22 mouse cellular contexts compared by ENCODE assay signal in the genomic region with DNA sequence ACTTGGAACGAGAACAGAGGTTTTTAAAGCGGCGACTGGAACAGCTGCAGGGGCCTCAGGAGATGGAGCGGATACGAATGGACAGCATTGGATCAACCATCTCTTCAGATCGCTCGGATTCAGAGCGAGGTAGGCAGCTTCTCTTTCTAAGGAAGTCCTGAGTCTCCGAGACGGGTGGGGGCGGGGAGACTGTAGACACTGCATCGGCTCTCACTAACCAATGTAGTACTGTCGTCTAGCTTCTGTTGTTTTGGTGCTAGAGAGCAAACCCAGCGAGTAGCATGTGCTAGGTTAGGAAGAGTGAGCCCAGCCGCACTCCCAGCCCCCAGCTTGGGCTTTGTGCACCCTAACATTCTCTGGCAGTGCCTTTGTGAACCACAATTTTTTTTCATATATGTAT. TPM values are rescaled to one million over a fixed set of nuclear protein-coding genes. Genes with fewer than 3 reads are reported as not detected.
A peak's percentile ranks its signal among the peaks of the same experiment; 100 is the strongest.
DNase-seq lines count a peak whose midpoint lies in the region; ATAC-seq lines count a peak whose summit lies in the region.
"Had no signal": no experiment of that assay in that cellular context is flagged by ENCODE, and none has a peak within 500 bp of the region (broad histone marks: within the 10 kb centered on the region; RNA-seq: fewer than 3 reads in every experiment).

No protein-coding gene starts in this region.

- H3K36me3 ChIP-seq in heart, embryonic 11.5 days (ENCODE audit: control insufficient read depth, insufficient read depth, low read length): 0 out of 2 replicates have a peak, but pooled peaks cover 9% of the 10 kb centered on the region
- H3K36me3 ChIP-seq in limb, embryonic 12.5 days: peaks cover 39% of the 10 kb centered on the region
- peaks cover 44% of the 10 kb centered on the region for H3K36me3 ChIP-seq in limb, embryonic 10.5 days
- peaks cover 13% of the 10 kb centered on the region for H3K36me3 ChIP-seq in stomach, embryonic 14.5 days (ENCODE audit: control insufficient read depth, insufficient read depth, low read length)

- no peak overlapping the region for H3K27ac ChIP-seq in heart, embryonic 11.5 days (ENCODE audit: low read depth, low read length)
- peak overlapping the region; percentile 26; the same call in 1 of the 2 replicates for H3K27ac ChIP-seq in limb, embryonic 12.5 days
- no peak overlapping the region for H3K27ac ChIP-seq in limb, embryonic 10.5 days
- 0 out of 2 replicates have a peak overlapping the region, but pooled peaks have one; percentile 30 for H3K27ac ChIP-seq in stomach, embryonic 14.5 days (ENCODE audit: low read length)
- H3K27ac ChIP-seq: embryonic facial prominence, embryonic 13.5 days; liver, embryonic 13.5 days; midbrain, embryonic 10.5 days had no signal

- 73% methylated on average over 15 of the region's 15 CpGs for WGBS in heart, embryonic 11.5 days (ENCODE audit: insufficient replicate concordance)
- 82% methylated on average over 15 of the region's 15 CpGs for WGBS in limb, embryonic 12.5 days
- 83% methylated on average over 15 of the region's 15 CpGs for WGBS in limb, embryonic 10.5 days
- WGBS in stomach, embryonic 14.5 days: 76% methylated on average over 15 of the region's 15 CpGs

- no peak overlapping the region for H3K4me3 ChIP-seq in heart, embryonic 11.5 days (ENCODE audit: low read depth, low read length)
- H3K4me3 ChIP-seq in limb, embryonic 12.5 days (replicated peaks): no peak overlapping the region
- H3K4me3 ChIP-seq in limb, embryonic 10.5 days: no peak overlapping the region
- no peak overlapping the region for H3K4me3 ChIP-seq in stomach, embryonic 14.5 days (ENCODE audit: low read depth, low read length)
- H3K4me3 ChIP-seq: embryonic facial prominence, embryonic 13.5 days; liver, embryonic 13.5 days; midbrain, embryonic 10.5 days had no signal

- H3K9ac ChIP-seq in heart, embryonic 11.5 days (ENCODE audit: low read depth, low read length): 0 out of 2 replicates have a peak overlapping the region, but pooled peaks have one; percentile 16
- H3K9ac ChIP-seq in limb, embryonic 12.5 days (replicated peaks): no peak overlapping the region
- no peak overlapping the region for H3K9ac ChIP-seq in stomach, embryonic 14.5 days (replicated peaks; ENCODE audit: low read depth, low read length)
- H3K9ac ChIP-seq: embryonic facial prominence, embryonic 13.5 days; liver, embryonic 13.5 days had no signal

- no peak for DNase-seq in cerebellum, adult 9-11 months
- DNase-seq in heart, adult 18-20 months: no peak
- DNase-seq in limb, embryonic 10.5 days (ENCODE audit: low spot score): no peak
- no peak for DNase-seq in B cell, adult 2 months

- H3K4me2 ChIP-seq in heart, embryonic 11.5 days: no peak overlapping the region
- H3K4me2 ChIP-seq in limb, embryonic 12.5 days: no peak overlapping the region
- H3K4me2 ChIP-seq in stomach, embryonic 14.5 days (replicated peaks; ENCODE audit: low read depth, low read length): no peak overlapping the region
- H3K4me2 ChIP-seq: embryonic facial prominence, embryonic 13.5 days; liver, embryonic 13.5 days had no signal

- no peaks in the 10 kb centered on the region for H3K27me3 ChIP-seq in heart, embryonic 11.5 days (ENCODE audit: control insufficient read depth, insufficient read depth, low read length)
- H3K27me3 ChIP-seq in limb, embryonic 12.5 days: no peaks in the 10 kb centered on the region
- no peaks in the 10 kb centered on the region for H3K27me3 ChIP-seq in limb, embryonic 10.5 days (ENCODE audit: low read depth, poor library complexity, severe bottlenecking)
- no peaks in the 10 kb centered on the region for H3K27me3 ChIP-seq in stomach, embryonic 14.5 days (ENCODE audit: control insufficient read depth, insufficient read depth, low read length)
- H3K27me3 ChIP-seq: CH12.LX; embryonic facial prominence, embryonic 13.5 days; liver, embryonic 13.5 days had no signal

- H3K9me3 ChIP-seq in heart, embryonic 11.5 days (replicated peaks; ENCODE audit: control insufficient read depth, low read length): no peaks in the 10 kb centered on the region
- H3K9me3 ChIP-seq in limb, embryonic 12.5 days: no peaks in the 10 kb centered on the region
- H3K9me3 ChIP-seq in limb, embryonic 10.5 days (replicated peaks): no peaks in the 10 kb centered on the region
- no peaks in the 10 kb centered on the region for H3K9me3 ChIP-seq in stomach, embryonic 14.5 days (ENCODE audit: control insufficient read depth, low read depth, low read length)
- H3K9me3 ChIP-seq: embryonic facial prominence, embryonic 13.5 days; liver, embryonic 13.5 days; midbrain, embryonic 10.5 days had no signal

- ATAC-seq in cerebellum, adult (ENCODE audit: insufficient number of reproducible peaks, low FRiP score, low TSS enrichment): peak; percentile 36; the same call in 1 of the 2 replicates
- ATAC-seq in heart, embryonic 11.5 days (replicated peaks; ENCODE audit: insufficient number of reproducible peaks, low FRiP score, low TSS enrichment): no peak
- ATAC-seq in limb, embryonic 12.5 days (ENCODE audit: insufficient number of reproducible peaks, insufficient read depth, low FRiP score, low TSS enrichment, low read depth): no peak
- ATAC-seq in stomach, embryonic 14.5 days (ENCODE audit: insufficient number of reproducible peaks, insufficient read depth, low FRiP score, low read depth): no peak

- H3K4me1 ChIP-seq in heart, embryonic 11.5 days (ENCODE audit: control insufficient read depth, insufficient read depth, low read length): peaks cover 22% of the 10 kb centered on the region
- peaks cover 44% of the 10 kb centered on the region for H3K4me1 ChIP-seq in limb, embryonic 12.5 days (replicated peaks)
- H3K4me1 ChIP-seq in limb, embryonic 10.5 days: peaks cover 21% of the 10 kb centered on the region; the same call in 1 of the 2 replicates
- H3K4me1 ChIP-seq in stomach, embryonic 14.5 days (ENCODE audit: control insufficient read depth, insufficient read depth, low read length): peaks cover 26% of the 10 kb centered on the region

RNA-seq across cellular contexts. Expression of a gene that starts 1.3 kb away (rescaled TPM):
- 2.1 and 3.5 TPM in 2 replicates for polyA plus RNA-seq in heart, embryonic 11.5 days (2014; fragmentation: Nextera tagmentation; extraction: Ambion mirVana)
- not detected for total RNA-seq in heart, adult 18-20 months (2021)
- polyA plus RNA-seq in limb, embryonic 12.5 days (2016; fragmentation: Nextera tagmentation; extraction: Ambion mirVana): not detected in 2 replicates
- 6.6 TPM in 1 of 2 replicates, not detected in the other for polyA plus RNA-seq in limb, embryonic 10.5 days (2016; fragmentation: Nextera tagmentation; extraction: Ambion mirVana)
- not detected in 2 replicates for polyA plus RNA-seq in stomach, embryonic 14.5 days (2014; fragmentation: Nextera tagmentation; extraction: Ambion mirVana)
- total RNA-seq: adrenal gland, adult 18-20 months; gastrocnemius, adult 18-20 months; heart, adult 8-10 months; heart, postnatal 14 days; layer of hippocampus, postnatal 10 days; left cerebral cortex, postnatal 25 days had no signal
- polyA plus RNA-seq: brain, embryonic 14.5 days; embryonic facial prominence, embryonic 13.5 days; kidney, embryonic 16.5 days; liver, embryonic 13.5 days; spleen, adult 2 months; testis, adult 2 months had no signal

RNA-seq across cellular contexts. Expression of a gene that starts 20.1 kb away (rescaled TPM):
- 38.4 and 40.0 TPM in 2 replicates for polyA plus RNA-seq in heart, embryonic 11.5 days (2014; fragmentation: Nextera tagmentation; extraction: Ambion mirVana)
- 10 to 100 TPM; 33.5 to 34.6 TPM for total RNA-seq in heart, adult 18-20 months (2021)
- polyA plus RNA-seq in limb, embryonic 12.5 days (2016; fragmentation: Nextera tagmentation; extraction: Ambion mirVana): 46.7 and 53.1 TPM in 2 replicates
- polyA plus RNA-seq in limb, embryonic 10.5 days (2016; fragmentation: Nextera tagmentation; extraction: Ambion mirVana): 41.2 and 43.8 TPM in 2 replicates
- 42.4 and 43.5 TPM in 2 replicates for polyA plus RNA-seq in stomach, embryonic 14.5 days (2014; fragmentation: Nextera tagmentation; extraction: Ambion mirVana)

RNA-seq across cellular contexts. Expression of a gene that starts 59.9 kb away (rescaled TPM):
- polyA plus RNA-seq in heart, embryonic 11.5 days (2014; fragmentation: Nextera tagmentation; extraction: Ambion mirVana): 33.1 and 36.6 TPM in 2 replicates
- total RNA-seq in heart, adult 18-20 months (2021): 10 to 100 TPM; 37.8 to 42.7 TPM
- polyA plus RNA-seq in limb, embryonic 12.5 days (2016; fragmentation: Nextera tagmentation; extraction: Ambion mirVana): 45.5 and 46.6 TPM in 2 replicates
- 28.6 and 32.4 TPM in 2 replicates for polyA plus RNA-seq in limb, embryonic 10.5 days (2016; fragmentation: Nextera tagmentation; extraction: Ambion mirVana)
- polyA plus RNA-seq in stomach, embryonic 14.5 days (2014; fragmentation: Nextera tagmentation; extraction: Ambion mirVana): 29.3 and 30.3 TPM in 2 replicates

Comparison
In these comparisons a context has a peak if more than half of its experiments do, and no peak if none do; other contexts are left out.
1. H3K27ac ChIP-seq: peak in limb, embryonic 12.5 days (single experiment) and stomach, embryonic 14.5 days (single experiment); none in heart, embryonic 11.5 days (single experiment) and limb, embryonic 10.5 days (single experiment).